Mouse (Mus musculus) liver, embryonic 15.5 days (tissue): ENCODE data around the gene Fxyd2. TPM values are rescaled to one million over a fixed set of nuclear protein-coding genes. Genes with fewer than 3 reads are reported as not detected.

Experiments
- ATAC-seq: fragments of 200-750 bp; cut with Nextera tagmentation; 2 replicates; pipeline ENCODE4 v1.8.0; 2017; ENCODE audit warnings: moderate number of reproducible peaks, mild to moderate bottlenecking, moderate library complexity; ENCODE audit not compliant: insufficient read depth
- H3K27ac ChIP-seq: fragments of 300-500 bp; sonication (generic); replicated peaks from 2 replicates; pipeline ENCODE4 v1.5.1; 2015; ENCODE audit warnings: mild to moderate bottlenecking, inconsistent platforms
- H3K27me3 ChIP-seq: fragments of 300-500 bp; sonication (generic); 2 replicates; pipeline ENCODE4 v1.6.1; 2015; ENCODE audit warnings: mild to moderate bottlenecking, inconsistent platforms
- H3K36me3 ChIP-seq: fragments of 300-500 bp; sonication (generic); replicated peaks from 2 replicates; pipeline ENCODE4 v1.6.1; 2015; ENCODE audit warnings: moderate library complexity, mild to moderate bottlenecking, inconsistent platforms
- H3K4me1 ChIP-seq: fragments of 300-500 bp; sonication (generic); replicated peaks from 2 replicates; pipeline ENCODE4 v1.6.1; 2015; ENCODE audit warnings: inconsistent platforms
- H3K4me2 ChIP-seq: fragments of 300-500 bp; sonication (generic); 2 replicates; pipeline ENCODE4 v1.6.1; 2015; ENCODE audit warnings: moderate library complexity, mild to moderate bottlenecking, inconsistent platforms
- H3K4me3 ChIP-seq: fragments of 300-500 bp; sonication (generic); replicated peaks from 2 replicates; pipeline ENCODE4 v1.5.1; 2015; ENCODE audit warnings: mild to moderate bottlenecking, inconsistent platforms
- H3K9ac ChIP-seq: fragments of 300-500 bp; sonication (generic); 2 replicates; pipeline ENCODE4 v1.6.1; 2015; ENCODE audit warnings: moderate library complexity, mild to moderate bottlenecking, inconsistent platforms
- H3K9me3 ChIP-seq: fragments of 300-500 bp; sonication (generic); replicated peaks from 2 replicates; pipeline ENCODE4 v1.6.1; 2016; ENCODE audit warnings: inconsistent platforms
- WGBS: fragments of 180-500 bp; shearing (Covaris S2); methylation state at CpG from one replicate; pipeline ENCODE4 v1.1.7; 2015; ENCODE audit warnings: mixed read lengths; ENCODE audit not compliant: insufficient replicate concordance; 5-methylcytosine and 5-hydroxymethylcytosine counted together
- polyA plus RNA-seq: library from polyadenylated mRNA; unstranded; fragments of >200 nt; fragmentation: Nextera tagmentation; extraction: Ambion mirVana; gene quantifications from 2 replicates; pipeline ENCODE4 v1.2.1, GENCODE M21; 2015

The Fxyd2 gene
- 0.60 and 0.62 TPM in 2 replicates for polyA plus RNA-seq

- Histone ChIP-seq H3K4me3 (no peak within 1 kb of the TSS), H3K9me3 (no peaks in the 10 kb centered on the region), H3K9ac (no peak within 1 kb of the TSS), H3K27ac (no peak within 1 kb of the TSS), H3K4me1 (no peaks in the 10 kb centered on the region), H3K27me3 (peaks cover 9% of the 10 kb centered on the region; the same call in 1 of the 2 replicates), H3K36me3 (no peaks in the 10 kb centered on the region), H3K4me2 (no peak within 1 kb of the TSS)
- 61% methylated on average over 4 of the region's 4 CpGs for WGBS
- no peak for ATAC-seq
Observed at GRCm38 (mm10) chr9:45399434-45399833, at the start of gene Fxyd2. Fxyd2 (plus strand) TSS chr9:45399669.

GRCm38 (mm10) chr9:45349851-45350250, 49.6 kb upstream of the Fxyd2 start:
- no peaks in the 10 kb centered on the region for H3K36me3 ChIP-seq
- H3K27ac ChIP-seq: no peak overlapping the region
- no peak overlapping the region for H3K9ac ChIP-seq
- no peak overlapping the region for H3K4me3 ChIP-seq
- H3K4me1 ChIP-seq: no peaks in the 10 kb centered on the region
- no peaks in the 10 kb centered on the region for H3K9me3 ChIP-seq
- ATAC-seq: no peak
- H3K27me3 ChIP-seq: no peaks in the 10 kb centered on the region
- WGBS: 32% methylated on average over 5 of the region's 5 CpGs
- no peak overlapping the region for H3K4me2 ChIP-seq

GRCm38 (mm10) chr9:45355192-45355591, 44.3 kb upstream of the Fxyd2 start:
- H3K4me1 ChIP-seq: no peaks in the 10 kb centered on the region
- H3K9me3 ChIP-seq: no peaks in the 10 kb centered on the region
- no peak overlapping the region for H3K4me3 ChIP-seq
- H3K36me3 ChIP-seq: no peaks in the 10 kb centered on the region
- H3K27me3 ChIP-seq: no peaks in the 10 kb centered on the region
- H3K9ac ChIP-seq: no peak overlapping the region
- no peak overlapping the region for H3K4me2 ChIP-seq
- H3K27ac ChIP-seq: no peak overlapping the region
- 56% methylated on average over 2 of the region's 2 CpGs for WGBS
- no peak for ATAC-seq

GRCm38 (mm10) chr9:45358356-45358755, 41.1 kb upstream of the Fxyd2 start:
- no peak for ATAC-seq
- no peaks in the 10 kb centered on the region for H3K27me3 ChIP-seq
- H3K27ac ChIP-seq: no peak overlapping the region
- H3K9me3 ChIP-seq: no peaks in the 10 kb centered on the region
- no peak overlapping the region for H3K4me2 ChIP-seq
- no peaks in the 10 kb centered on the region for H3K4me1 ChIP-seq
- no peak overlapping the region for H3K4me3 ChIP-seq
- H3K9ac ChIP-seq: no peak overlapping the region
- H3K36me3 ChIP-seq: no peaks in the 10 kb centered on the region
- 55% methylated on average over 7 of the region's 7 CpGs for WGBS

- 40% methylated on average over 2 of the region's 2 CpGs for WGBS
- no peak for ATAC-seq
- no peak overlapping the region for H3K4me3 ChIP-seq
Observed at GRCm38 (mm10) chr9:45362051-45362461, 37.4 kb upstream of the Fxyd2 start.

GRCm38 (mm10) chr9:45363639-45364214, 35.7 kb upstream of the Fxyd2 start:
- no peaks in the 10 kb centered on the region for H3K9me3 ChIP-seq
- H3K9ac ChIP-seq: no peak overlapping the region
- WGBS: 40% methylated on average over 7 of the region's 7 CpGs
- H3K4me3 ChIP-seq: no peak overlapping the region
- no peak for ATAC-seq
- H3K4me1 ChIP-seq: no peaks in the 10 kb centered on the region
- no peak overlapping the region for H3K27ac ChIP-seq
- peaks cover 16% of the 10 kb centered on the region for H3K27me3 ChIP-seq
- no peaks in the 10 kb centered on the region for H3K36me3 ChIP-seq
- no peak overlapping the region for H3K4me2 ChIP-seq

More at GRCm38 (mm10) chr9:45362051-45362461, 37.4 kb upstream of the Fxyd2 start:
- H3K9me3 ChIP-seq: no peaks in the 10 kb centered on the region
- no peaks in the 10 kb centered on the region for H3K36me3 ChIP-seq
- H3K4me1 ChIP-seq: no peaks in the 10 kb centered on the region
- H3K27me3 ChIP-seq: peaks cover 2% of the 10 kb centered on the region; the same call in 1 of the 2 replicates
- no peak overlapping the region for H3K4me2 ChIP-seq
- no peak overlapping the region for H3K9ac ChIP-seq
- H3K27ac ChIP-seq: no peak overlapping the region

- no peak for ATAC-seq
- 53% methylated on average over 8 of the region's 8 CpGs for WGBS
Observed at GRCm38 (mm10) chr9:45367716-45368115, 31.8 kb upstream of the Fxyd2 start.

GRCm38 (mm10) chr9:45368341-45368901, 31.0 kb upstream of the Fxyd2 start:
- Histone ChIP-seq H3K36me3 (no peaks in the 10 kb centered on the region), H3K27me3 (peaks cover 58% of the 10 kb centered on the region), H3K4me1 (0 out of 2 replicates have a peak, but pooled peaks cover 5% of the 10 kb centered on the region), H3K4me2 (no peak overlapping the region), H3K9me3 (no peaks in the 10 kb centered on the region), H3K4me3 (no peak overlapping the region), H3K27ac (no peak overlapping the region), H3K9ac (no peak overlapping the region)
- 39% methylated on average over 5 of the region's 5 CpGs for WGBS
- no peak for ATAC-seq

More at GRCm38 (mm10) chr9:45367716-45368115, 31.8 kb upstream of the Fxyd2 start:
- no peak overlapping the region for H3K4me3 ChIP-seq
- H3K9ac ChIP-seq: no peak overlapping the region
- 0 out of 2 replicates have a peak, but pooled peaks cover 5% of the 10 kb centered on the region for H3K4me1 ChIP-seq
- no peak overlapping the region for H3K4me2 ChIP-seq
- no peaks in the 10 kb centered on the region for H3K9me3 ChIP-seq
- no peak overlapping the region for H3K27ac ChIP-seq
- H3K36me3 ChIP-seq: no peaks in the 10 kb centered on the region
- peaks cover 55% of the 10 kb centered on the region for H3K27me3 ChIP-seq

GRCm38 (mm10) chr9:45370117-45370561, 29.3 kb upstream of the Fxyd2 start, which contains the start of gene Fxyd6:
Fxyd6 (plus strand) TSS chr9:45370185.
- ATAC-seq: no peak
- Histone ChIP-seq H3K36me3 (no peaks in the 10 kb centered on the region), H3K27ac (no peak within 1 kb of the TSS)

GRCm38 (mm10) chr9:45370616-45371336, 28.7 kb upstream of the Fxyd2 start:
- Histone ChIP-seq H3K4me2 (peak overlapping the region; percentile 51), H3K27me3 (peaks cover 58% of the 10 kb centered on the region), H3K4me1 (0 out of 2 replicates have a peak, but pooled peaks cover 5% of the 10 kb centered on the region), H3K36me3 (no peaks in the 10 kb centered on the region), H3K9me3 (no peaks in the 10 kb centered on the region), H3K4me3 (peak overlapping the region; percentile 30), H3K27ac (no peak overlapping the region), H3K9ac (no peak overlapping the region)
- 14% methylated on average over 25 of the region's 25 CpGs for WGBS
- ATAC-seq: no peak

More at GRCm38 (mm10) chr9:45370117-45370561, 29.3 kb upstream of the Fxyd2 start, which contains the start of gene Fxyd6:
- peak within 1 kb of the TSS; percentile 30 for H3K4me3 ChIP-seq
- H3K27me3 ChIP-seq: peaks cover 58% of the 10 kb centered on the region
- H3K4me2 ChIP-seq: peak within 1 kb of the TSS; percentile 51
- H3K4me1 ChIP-seq: 0 out of 2 replicates have a peak, but pooled peaks cover 5% of the 10 kb centered on the region
- H3K9ac ChIP-seq: no peak within 1 kb of the TSS
- no peaks in the 10 kb centered on the region for H3K9me3 ChIP-seq
- 2% methylated on average over 28 of the region's 28 CpGs for WGBS

GRCm38 (mm10) chr9:45371337-45371707, 28.1 kb upstream of the Fxyd2 start:
- no peaks in the 10 kb centered on the region for H3K9me3 ChIP-seq
- no peaks in the 10 kb centered on the region for H3K36me3 ChIP-seq
- WGBS: 28% methylated on average over 2 of the region's 2 CpGs
- H3K27ac ChIP-seq: no peak overlapping the region
- ATAC-seq: no peak
- H3K27me3 ChIP-seq: peaks cover 58% of the 10 kb centered on the region
- no peak overlapping the region for H3K4me3 ChIP-seq
- H3K9ac ChIP-seq: no peak overlapping the region
- H3K4me2 ChIP-seq: no peak overlapping the region
- H3K4me1 ChIP-seq: 0 out of 2 replicates have a peak, but pooled peaks cover 5% of the 10 kb centered on the region
